Mouse (Mus musculus) liver, embryonic 15.5 days (tissue): Measurements from ENCODE around the gene Csnk2a1. TPM values are rescaled to one million over a fixed set of nuclear protein-coding genes. Genes with fewer than 3 reads are reported as not detected.

Experiments used
- ATAC-seq: fragments of 200-750 bp; cut with Nextera tagmentation; 2 replicates; pipeline ENCODE4 v1.8.0; 2017; ENCODE audit warnings: moderate number of reproducible peaks, mild to moderate bottlenecking, moderate library complexity; ENCODE audit not compliant: insufficient read depth
- H3K27ac ChIP-seq: fragments of 300-500 bp; sonication (generic); replicated peaks from 2 replicates; pipeline ENCODE4 v1.5.1; 2015; ENCODE audit warnings: mild to moderate bottlenecking, inconsistent platforms
- H3K27me3 ChIP-seq: fragments of 300-500 bp; sonication (generic); 2 replicates; pipeline ENCODE4 v1.6.1; 2015; ENCODE audit warnings: mild to moderate bottlenecking, inconsistent platforms
- H3K36me3 ChIP-seq: fragments of 300-500 bp; sonication (generic); replicated peaks from 2 replicates; pipeline ENCODE4 v1.6.1; 2015; ENCODE audit warnings: moderate library complexity, mild to moderate bottlenecking, inconsistent platforms
- H3K4me1 ChIP-seq: fragments of 300-500 bp; sonication (generic); replicated peaks from 2 replicates; pipeline ENCODE4 v1.6.1; 2015; ENCODE audit warnings: inconsistent platforms
- H3K4me2 ChIP-seq: fragments of 300-500 bp; sonication (generic); 2 replicates; pipeline ENCODE4 v1.6.1; 2015; ENCODE audit warnings: moderate library complexity, mild to moderate bottlenecking, inconsistent platforms
- H3K4me3 ChIP-seq: fragments of 300-500 bp; sonication (generic); replicated peaks from 2 replicates; pipeline ENCODE4 v1.5.1; 2015; ENCODE audit warnings: mild to moderate bottlenecking, inconsistent platforms
- H3K9ac ChIP-seq: fragments of 300-500 bp; sonication (generic); 2 replicates; pipeline ENCODE4 v1.6.1; 2015; ENCODE audit warnings: moderate library complexity, mild to moderate bottlenecking, inconsistent platforms
- H3K9me3 ChIP-seq: fragments of 300-500 bp; sonication (generic); replicated peaks from 2 replicates; pipeline ENCODE4 v1.6.1; 2016; ENCODE audit warnings: inconsistent platforms
- WGBS: fragments of 180-500 bp; shearing (Covaris S2); methylation state at CpG from one replicate; pipeline ENCODE4 v1.1.7; 2015; ENCODE audit warnings: mixed read lengths; ENCODE audit not compliant: insufficient replicate concordance; 5-methylcytosine and 5-hydroxymethylcytosine counted together
- polyA plus RNA-seq: library from polyadenylated mRNA; unstranded; fragments of >200 nt; fragmentation: Nextera tagmentation; extraction: Ambion mirVana; gene quantifications from 2 replicates; pipeline ENCODE4 v1.2.1, GENCODE M21; 2015

The Csnk2a1 gene
- polyA plus RNA-seq: 29.7 and 34.8 TPM in 2 replicates

DNA sequence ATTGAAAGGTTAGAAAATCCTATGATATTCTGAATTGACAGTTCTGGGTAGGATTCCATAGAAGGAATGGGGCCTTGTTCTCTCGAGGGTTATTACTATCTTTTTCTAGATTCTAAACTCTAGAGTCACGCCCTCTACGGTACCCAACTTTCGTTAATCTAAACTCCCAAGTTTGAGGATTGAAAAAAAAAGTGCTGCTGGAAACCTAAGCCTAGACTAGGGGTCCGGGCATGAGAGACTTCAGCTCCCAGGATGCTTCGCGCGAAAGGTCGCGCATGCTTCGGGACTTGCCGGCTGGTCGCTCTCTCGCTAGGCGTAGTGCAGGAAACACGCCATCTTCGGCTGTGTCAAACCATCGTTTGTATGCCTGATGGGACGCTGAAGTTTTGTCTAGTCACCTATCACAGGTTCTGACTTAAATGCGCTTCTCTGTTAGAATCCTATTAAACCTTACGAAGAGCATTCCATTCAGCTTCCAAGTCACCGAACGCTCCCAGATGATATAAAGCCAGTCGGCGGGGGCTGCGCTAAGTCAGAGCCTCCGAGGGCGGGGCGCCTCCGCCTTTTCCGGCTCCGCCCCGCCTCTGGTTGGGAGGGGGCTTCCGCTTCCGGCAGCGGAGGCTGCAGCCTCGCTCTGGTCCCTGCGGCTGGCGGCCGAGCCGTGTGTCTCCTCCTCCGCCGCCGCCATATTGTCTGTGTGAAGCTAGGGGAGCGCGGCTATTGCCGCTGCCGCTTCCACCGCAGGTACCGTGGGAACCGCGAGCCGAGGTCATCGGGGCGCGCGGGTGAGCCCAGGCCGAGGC, at the start of gene Csnk2a1:
Gene Csnk2a1 (plus strand): TSS at position 592 of the 803 bp plus-strand sequence.
- Histone ChIP-seq H3K4me2 (peak within 1 kb of the TSS; percentile 80), H3K9ac (peak within 1 kb of the TSS; percentile 92), H3K36me3 (peaks cover 15% of the 10 kb centered on the region), H3K4me1 (peaks cover 38% of the 10 kb centered on the region), H3K4me3 (peak within 1 kb of the TSS; percentile 89), H3K9me3 (no peaks in the 10 kb centered on the region), H3K27me3 (no peaks in the 10 kb centered on the region), H3K27ac (peak within 1 kb of the TSS; percentile 95)
- under 1% methylated on average over 58 of the region's 58 CpGs for WGBS
- ATAC-seq: peak; percentile 94

DNA sequence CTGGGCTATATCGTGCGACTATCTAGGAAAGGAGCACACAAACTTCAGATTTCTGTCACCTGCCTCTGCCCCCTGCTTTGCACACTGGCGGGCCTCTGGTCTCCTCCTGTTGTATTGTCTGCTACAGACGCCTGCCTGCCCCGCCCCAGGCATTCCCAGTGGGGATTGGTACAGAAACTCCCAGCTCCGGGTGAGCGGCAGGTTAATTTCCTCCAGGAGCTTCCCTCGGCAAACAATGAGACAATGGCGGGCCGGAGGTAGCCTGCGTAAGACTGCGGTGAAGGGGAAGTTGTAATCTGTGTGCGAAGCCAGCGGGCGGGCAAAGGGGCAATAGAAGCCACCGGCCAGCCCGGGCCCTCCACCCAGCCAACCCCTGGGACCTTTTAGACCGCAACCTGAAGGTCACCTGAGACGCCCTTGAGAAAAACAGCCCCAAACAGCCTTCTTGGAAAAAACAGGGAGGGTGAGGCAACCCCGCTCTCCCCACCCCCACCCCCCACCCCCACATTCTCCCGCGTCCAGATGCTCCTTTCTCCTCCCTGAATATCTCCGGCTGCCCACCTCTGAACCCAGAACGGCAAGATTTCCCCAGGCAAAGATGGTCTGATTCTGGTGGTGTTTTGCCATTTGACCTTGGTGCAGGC, 49.4 kb upstream of the Csnk2a1 start:
- 12% methylated on average over 24 of the region's 24 CpGs for WGBS
- no peak overlapping the region for H3K9ac ChIP-seq
- H3K36me3 ChIP-seq: no peaks in the 10 kb centered on the region
- H3K27ac ChIP-seq: no peak overlapping the region
- H3K4me1 ChIP-seq: no peaks in the 10 kb centered on the region
- no peak for ATAC-seq
- H3K27me3 ChIP-seq: peaks cover 20% of the 10 kb centered on the region
- H3K9me3 ChIP-seq: no peaks in the 10 kb centered on the region
- no peak overlapping the region for H3K4me3 ChIP-seq
- H3K4me2 ChIP-seq: peak overlapping the region; percentile 10; the same call in 1 of the 2 replicates

DNA sequence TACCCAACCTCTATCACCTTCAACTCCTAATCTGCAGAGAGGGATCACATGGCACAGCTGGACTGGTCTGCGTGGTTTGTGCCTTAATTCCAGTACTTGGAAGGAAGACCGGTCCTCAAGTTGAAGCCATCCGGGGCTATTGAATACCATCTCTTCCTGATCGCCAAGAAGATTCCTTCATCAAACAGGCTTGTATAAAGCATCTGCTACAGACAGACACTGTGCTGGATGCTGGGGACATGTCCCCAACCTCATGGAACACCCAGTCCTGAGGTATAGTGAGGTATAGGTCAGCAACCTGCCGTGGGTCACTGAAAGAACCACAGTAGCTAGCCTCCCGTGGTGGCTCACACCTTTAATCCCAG, 48.9 kb upstream of the Csnk2a1 start:
- Histone ChIP-seq H3K27me3 (peaks cover 20% of the 10 kb centered on the region), H3K9ac (no peak overlapping the region), H3K4me2 (no peak overlapping the region), H3K36me3 (no peaks in the 10 kb centered on the region), H3K9me3 (no peaks in the 10 kb centered on the region), H3K27ac (no peak overlapping the region), H3K4me1 (no peaks in the 10 kb centered on the region), H3K4me3 (no peak overlapping the region)
- ATAC-seq: no peak
- 55% methylated on average over 6 of the region's 6 CpGs for WGBS

DNA sequence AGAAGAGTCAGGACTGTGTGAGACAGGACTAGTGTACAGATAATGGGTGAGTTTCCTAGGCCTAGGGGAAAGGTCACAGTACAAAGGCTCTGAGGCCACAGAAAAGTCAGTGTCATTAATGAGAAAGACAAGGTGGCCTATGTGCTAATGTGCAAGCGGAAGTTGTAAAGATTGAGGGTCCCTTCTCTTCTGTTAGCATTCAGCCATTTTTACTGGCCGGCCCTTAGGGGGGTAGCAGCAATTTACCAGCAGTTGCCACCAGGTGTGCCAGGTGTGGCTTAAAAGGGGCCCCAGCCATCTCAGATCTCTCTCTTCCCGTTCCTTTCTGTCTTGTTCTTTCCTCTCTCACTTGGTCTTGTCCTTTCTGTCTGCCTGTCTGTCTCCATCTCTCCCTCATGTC, 48.3 kb upstream of the Csnk2a1 start:
- Histone ChIP-seq H3K27ac (no peak overlapping the region), H3K9me3 (no peaks in the 10 kb centered on the region), H3K4me1 (no peaks in the 10 kb centered on the region), H3K36me3 (no peaks in the 10 kb centered on the region), H3K9ac (no peak overlapping the region), H3K4me3 (no peak overlapping the region), H3K4me2 (no peak overlapping the region), H3K27me3 (peaks cover 20% of the 10 kb centered on the region)
- WGBS: 50% methylated on average over 3 of the region's 3 CpGs
- ATAC-seq: no peak

GRCm38 (mm10) chr2:152179301-152179700, 47.3 kb upstream of the Csnk2a1 start:
- Histone ChIP-seq H3K27ac (no peak overlapping the region), H3K9ac (no peak overlapping the region), H3K27me3 (peaks cover 20% of the 10 kb centered on the region), H3K9me3 (no peaks in the 10 kb centered on the region), H3K4me2 (no peak overlapping the region), H3K36me3 (no peaks in the 10 kb centered on the region), H3K4me3 (no peak overlapping the region), H3K4me1 (no peaks in the 10 kb centered on the region)
- no peak for ATAC-seq
- 64% methylated on average over 2 of the region's 2 CpGs for WGBS

GRCm38 (mm10) chr2:152180323-152180722, 46.3 kb upstream of the Csnk2a1 start:
- WGBS: 65% methylated on average over 6 of the region's 6 CpGs
- no peak for ATAC-seq

DNA sequence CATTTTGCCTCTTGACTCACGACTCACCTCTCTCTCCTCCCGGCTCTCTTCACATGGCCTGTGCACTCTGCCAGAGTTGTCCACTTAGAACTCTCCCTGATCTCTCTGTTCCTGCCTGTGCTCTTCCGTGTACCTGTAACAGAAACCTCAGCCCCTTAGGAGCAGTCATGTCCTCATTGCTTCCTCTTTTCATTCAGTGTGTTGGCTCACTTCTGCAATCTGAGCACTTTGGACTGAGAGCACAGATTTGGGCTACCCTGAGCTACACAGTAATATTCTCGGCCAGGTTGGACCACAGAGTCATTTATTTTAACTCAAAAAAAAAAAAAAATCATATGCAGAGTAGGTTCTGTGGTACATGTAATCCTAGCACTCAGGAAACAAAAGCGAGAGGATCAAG, 39.5 kb upstream of the Csnk2a1 start:
- Histone ChIP-seq H3K4me2 (no peak overlapping the region), H3K27ac (no peak overlapping the region), H3K36me3 (no peaks in the 10 kb centered on the region), H3K27me3 (peaks cover 7% of the 10 kb centered on the region; the same call in 1 of the 2 replicates), H3K9me3 (no peaks in the 10 kb centered on the region), H3K9ac (no peak overlapping the region), H3K4me3 (no peak overlapping the region), H3K4me1 (no peaks in the 10 kb centered on the region)
- ATAC-seq: no peak
- WGBS: 40% methylated on average over 5 of the region's 5 CpGs

More at GRCm38 (mm10) chr2:152180323-152180722, 46.3 kb upstream of the Csnk2a1 start:
- Histone ChIP-seq H3K27me3 (peaks cover 25% of the 10 kb centered on the region), H3K4me2 (no peak overlapping the region), H3K27ac (no peak overlapping the region), H3K9ac (no peak overlapping the region), H3K9me3 (no peaks in the 10 kb centered on the region), H3K4me1 (no peaks in the 10 kb centered on the region), H3K36me3 (no peaks in the 10 kb centered on the region), H3K4me3 (no peak overlapping the region)

- Histone ChIP-seq H3K27me3 (peaks cover 7% of the 10 kb centered on the region; the same call in 1 of the 2 replicates), H3K4me1 (peaks cover 18% of the 10 kb centered on the region), H3K27ac (no peak overlapping the region), H3K4me3 (no peak overlapping the region), H3K9me3 (no peaks in the 10 kb centered on the region), H3K36me3 (no peaks in the 10 kb centered on the region), H3K9ac (no peak overlapping the region), H3K4me2 (no peak overlapping the region)
- WGBS: 43% methylated on average over 7 of the region's 7 CpGs
- no peak for ATAC-seq
Observed at GRCm38 (mm10) chr2:152189213-152189612, 37.4 kb upstream of the Csnk2a1 start.

- ATAC-seq: no peak
Observed at GRCm38 (mm10) chr2:152189640-152190039, 37.0 kb upstream of the Csnk2a1 start.

DNA sequence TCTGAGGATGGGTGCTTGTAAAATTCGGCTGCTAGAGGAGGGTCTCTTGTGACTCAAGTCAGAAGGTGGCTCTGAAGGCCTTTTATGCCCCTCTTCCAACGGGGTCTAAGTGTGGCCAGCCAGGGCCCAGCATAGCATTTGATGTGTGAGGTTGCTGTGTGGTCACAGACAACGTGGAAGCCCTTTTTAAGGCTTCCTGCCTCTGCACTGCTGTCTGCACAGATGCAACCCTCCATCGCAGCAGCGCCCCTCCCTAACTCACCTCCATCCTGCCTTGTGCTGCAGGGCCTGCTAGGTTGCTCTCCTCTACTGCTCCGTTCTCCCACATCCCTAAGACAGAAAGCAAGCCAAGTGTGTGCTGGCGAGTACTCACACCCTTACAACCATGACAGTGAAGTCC, 36.5 kb upstream of the Csnk2a1 start:
- no peak for ATAC-seq
- no peak overlapping the region for H3K27ac ChIP-seq
- no peak overlapping the region for H3K4me2 ChIP-seq
- H3K27me3 ChIP-seq: peaks cover 3% of the 10 kb centered on the region; the same call in 1 of the 2 replicates
- H3K9me3 ChIP-seq: no peaks in the 10 kb centered on the region
- H3K9ac ChIP-seq: no peak overlapping the region
- 48% methylated on average over 7 of the region's 7 CpGs for WGBS
- H3K36me3 ChIP-seq: no peaks in the 10 kb centered on the region
- H3K4me3 ChIP-seq: no peak overlapping the region
- peaks cover 25% of the 10 kb centered on the region for H3K4me1 ChIP-seq

More at GRCm38 (mm10) chr2:152189640-152190039, 37.0 kb upstream of the Csnk2a1 start:
- 54% methylated on average over 9 of the region's 9 CpGs for WGBS
- Histone ChIP-seq H3K27me3 (peaks cover 6% of the 10 kb centered on the region; the same call in 1 of the 2 replicates), H3K9ac (no peak overlapping the region), H3K4me1 (peaks cover 22% of the 10 kb centered on the region), H3K36me3 (no peaks in the 10 kb centered on the region), H3K4me3 (no peak overlapping the region), H3K9me3 (no peaks in the 10 kb centered on the region), H3K27ac (no peak overlapping the region), H3K4me2 (no peak overlapping the region)

DNA sequence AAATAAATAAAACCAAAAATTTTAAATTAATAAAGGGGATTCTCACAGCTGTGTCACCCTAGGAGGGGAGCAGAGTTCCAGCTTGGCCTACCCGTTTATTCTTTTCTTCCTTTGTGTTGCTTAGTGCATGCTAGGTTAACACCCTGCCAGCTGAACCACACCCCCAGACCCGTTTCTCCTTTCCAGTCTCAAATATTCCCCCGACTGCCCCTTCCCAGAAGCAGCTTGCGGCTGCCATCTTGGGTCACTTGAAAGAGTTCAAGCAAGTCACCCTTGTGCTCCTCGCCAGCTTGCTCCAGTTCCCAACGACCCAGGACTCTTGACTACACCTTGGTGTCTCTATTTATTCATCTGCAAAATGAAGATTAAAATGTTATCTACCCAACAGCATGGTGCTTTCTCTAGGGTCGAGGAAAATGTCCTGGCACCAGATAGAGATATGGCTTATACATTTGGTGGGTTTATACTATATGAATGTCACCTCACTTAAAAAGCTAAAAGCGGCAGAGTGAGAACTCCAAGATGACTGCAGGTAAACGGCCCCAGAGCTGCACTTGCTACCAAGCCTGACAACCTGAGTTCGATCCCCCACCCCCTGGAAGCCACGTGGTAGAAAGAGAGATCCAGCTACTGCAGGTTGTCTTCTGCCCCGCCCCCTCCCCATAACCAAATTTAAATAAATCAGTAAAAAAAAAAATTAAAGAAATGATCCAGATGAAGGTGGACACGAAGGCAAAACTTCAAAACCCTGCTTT, 33.9 kb upstream of the Csnk2a1 start:
- H3K4me2 ChIP-seq: no peak overlapping the region
- peaks cover 3% of the 10 kb centered on the region; the same call in 1 of the 2 replicates for H3K27me3 ChIP-seq
- H3K9ac ChIP-seq: no peak overlapping the region
- H3K27ac ChIP-seq: no peak overlapping the region
- no peak overlapping the region for H3K4me3 ChIP-seq
- no peaks in the 10 kb centered on the region for H3K36me3 ChIP-seq
- peak; percentile 60 for ATAC-seq
- H3K9me3 ChIP-seq: no peaks in the 10 kb centered on the region
- 48% methylated on average over 13 of the region's 13 CpGs for WGBS
- peaks cover 25% of the 10 kb centered on the region for H3K4me1 ChIP-seq
